Mouse (Mus musculus) erythroblast, embryonic 14.5 days (primary cell): Measurements from ENCODE around the gene Adprm.

ENCODE experiments used
- GATA1 ChIP-seq: IDR thresholded peaks from 2 replicates; pipeline ENCODE4 v1.6.1; 2012; ENCODE audit warnings: low read length, inconsistent platforms, mixed read lengths
- TAL1 ChIP-seq: IDR thresholded peaks from 3 replicates; pipeline ENCODE4 v1.6.1; 2012; ENCODE audit warnings: low read length, inconsistent platforms, mixed read lengths

DNA sequence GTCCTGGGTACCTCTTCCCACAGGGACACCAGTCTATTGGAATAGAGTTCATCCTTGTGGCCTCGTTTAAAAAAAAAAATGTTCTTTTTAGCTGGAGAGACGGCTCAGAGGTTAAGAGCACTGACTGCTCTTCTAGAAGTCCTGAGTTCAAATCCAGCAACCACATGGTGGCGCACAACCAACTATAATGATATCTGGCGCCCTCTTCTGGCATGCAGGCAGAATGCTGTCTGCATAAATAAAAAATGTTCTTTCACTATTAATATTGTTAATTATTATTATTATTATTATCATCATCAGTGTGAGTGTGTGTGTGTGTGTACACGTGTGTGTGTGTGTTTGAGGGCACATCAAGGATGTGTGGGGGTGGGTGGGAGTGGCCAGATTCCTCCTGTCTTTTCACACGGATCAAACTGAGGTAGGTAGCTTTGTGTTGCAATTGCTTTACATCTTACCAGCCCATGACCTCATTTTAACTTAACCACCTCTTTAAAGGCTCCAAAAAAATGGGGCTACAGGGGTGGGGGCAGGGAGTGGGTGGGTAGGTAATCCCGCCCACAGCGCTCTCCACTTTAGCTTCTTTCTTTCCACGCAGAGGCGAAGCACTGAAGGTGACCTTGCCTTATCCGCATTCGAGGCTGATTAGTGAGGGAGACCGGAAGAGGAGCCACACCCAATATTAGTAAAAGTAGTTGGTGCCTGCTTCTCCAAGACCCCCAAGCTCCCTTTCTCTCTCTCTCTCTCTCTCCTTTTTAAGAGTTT is 29.9 kb downstream of the Adprm start:
- TF ChIP-seq GATA1 (no peak), TAL1 (no peak)
